Mouse (Mus musculus) granulocyte monocyte progenitor cell, adult 5-6 weeks (primary cell): ENCODE results near the gene Atg7. TPM values are rescaled to one million over a fixed set of nuclear protein-coding genes. Genes with fewer than 3 reads are reported as not detected.
A peak's percentile ranks its signal among the peaks of the same experiment; 100 is the strongest.
"Not testable (repeated sequence)": the region's sequence is repeated elsewhere in the genome, so short reads cannot be mapped to it uniquely, and the experiment has no call there.

Experiments used
- ATAC-seq: replicated peaks from 2 replicates; pipeline ENCODE4 v1.8.0; 2016; ENCODE audit warnings: mild to moderate bottlenecking, moderate TSS enrichment, inconsistent platforms; ENCODE audit not compliant: poor library complexity, severe bottlenecking
- total RNA-seq, 2 experiments: library from RNA; stranded (forward) in 1 of 2; stranded (reverse) in 1 of 2; fragments of 200-712, 200-1000 nt in 1 of 2; fragments of >200 nt in 1 of 2; fragmentation: Nextera tagmentation in 1 of 2; gene quantifications; 2 replicates each; pipeline ENCODE4 v1.2.3; 2014 to 2017

Atg7 gene
- total RNA-seq, 2 experiments from 2014 or later, result 16.9 to 36.4 TPM

- no peak for ATAC-seq
Observed at GRCm38 (mm10) chr6:114871010-114871660, 228.2 kb downstream of the Atg7 start.

GRCm38 (mm10) chr6:114873808-114874137, 230.9 kb downstream of the Atg7 start:
- no peak for ATAC-seq

- peak; percentile 20; the same call in 1 of the 2 replicates for ATAC-seq
Observed at GRCm38 (mm10) chr6:114874138-114874928, 231.4 kb downstream of the Atg7 start.

DNA sequence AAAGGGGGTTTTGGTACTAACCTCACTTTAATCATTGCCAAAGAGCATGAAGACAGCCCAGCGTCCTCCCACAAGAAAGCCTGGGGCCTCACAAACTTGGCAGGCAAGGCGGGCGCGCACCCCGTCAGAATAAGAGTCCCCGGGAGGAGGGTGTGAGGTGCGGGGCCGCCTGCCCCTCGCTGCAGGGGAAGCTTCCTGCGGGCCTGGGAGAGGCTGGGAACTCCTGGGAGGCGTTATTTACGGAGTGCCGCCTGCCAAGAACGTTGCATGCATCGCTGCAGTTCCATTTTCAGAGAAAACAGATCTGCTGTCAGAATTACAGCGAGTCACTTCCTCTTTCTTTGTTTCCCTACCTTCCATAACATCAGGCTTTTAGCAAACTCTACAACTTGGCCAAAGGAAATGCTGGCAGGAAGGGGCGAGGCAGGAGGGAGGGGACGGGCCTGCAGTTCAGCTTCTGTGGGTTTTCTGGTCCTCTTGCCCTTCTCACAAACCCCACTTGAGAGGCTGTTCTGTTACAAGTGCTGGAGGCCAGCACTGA, 232.2 kb downstream of the Atg7 start:
- ATAC-seq, result peak; percentile 82

GRCm38 (mm10) chr6:114876033-114876432, 233.1 kb downstream of the Atg7 start:
- ATAC-seq, result no peak

DNA sequence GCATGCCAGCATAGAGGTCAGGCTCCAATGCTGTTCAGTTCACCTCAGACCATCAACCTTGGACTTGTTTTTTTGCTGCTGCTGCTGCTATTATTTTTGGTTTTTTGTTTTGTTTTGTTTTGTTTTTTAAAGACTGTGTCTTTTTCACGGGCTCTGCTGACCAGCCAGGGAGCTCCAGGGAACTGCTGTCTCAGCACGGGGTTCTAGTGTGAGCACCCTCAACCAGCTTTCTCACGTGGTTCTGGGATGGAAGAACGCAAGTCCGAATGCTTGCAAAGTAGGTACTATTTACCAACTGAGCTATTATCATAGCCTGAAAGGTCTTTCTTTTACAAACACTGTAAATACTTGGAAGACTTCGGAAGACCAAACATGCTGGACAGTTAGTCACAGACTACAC, 233.6 kb downstream of the Atg7 start:
- ATAC-seq, result no peak

DNA sequence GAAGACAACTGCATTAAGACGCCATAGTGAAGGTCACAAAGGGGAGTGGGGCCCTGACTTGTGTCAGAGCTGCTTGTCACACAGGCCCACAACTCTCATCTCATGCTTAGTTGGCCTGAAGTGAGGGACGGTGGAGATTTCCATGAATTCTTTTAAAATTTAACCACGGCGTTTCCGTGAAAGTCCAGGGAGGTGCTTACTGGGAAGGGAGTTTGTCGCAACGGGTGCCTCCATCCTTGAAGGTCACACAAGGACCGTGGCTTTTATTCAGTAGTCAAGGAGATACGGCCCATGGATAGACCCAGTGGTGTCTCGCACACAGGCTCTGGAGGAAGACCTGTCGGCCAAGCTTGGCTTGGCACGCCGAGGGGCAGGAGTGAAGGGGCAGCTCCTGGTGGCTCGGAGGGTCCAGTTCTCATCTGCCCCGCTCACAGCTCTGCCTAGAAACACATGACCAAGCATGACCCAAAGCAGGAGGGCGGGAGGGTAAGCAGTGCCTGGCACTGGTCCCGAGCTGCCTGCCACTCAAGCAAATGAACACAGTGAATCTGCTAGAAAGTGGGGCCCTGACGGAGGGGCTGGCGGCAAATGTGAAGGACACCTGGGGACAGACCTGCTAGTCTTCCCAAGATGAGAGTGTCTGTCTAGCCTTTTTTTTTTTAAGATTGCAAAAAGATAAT, 236.1 kb downstream of the Atg7 start:
- ATAC-seq, result no peak

GRCm38 (mm10) chr6:114880798-114881197, 237.9 kb downstream of the Atg7 start:
- no peak for ATAC-seq

DNA sequence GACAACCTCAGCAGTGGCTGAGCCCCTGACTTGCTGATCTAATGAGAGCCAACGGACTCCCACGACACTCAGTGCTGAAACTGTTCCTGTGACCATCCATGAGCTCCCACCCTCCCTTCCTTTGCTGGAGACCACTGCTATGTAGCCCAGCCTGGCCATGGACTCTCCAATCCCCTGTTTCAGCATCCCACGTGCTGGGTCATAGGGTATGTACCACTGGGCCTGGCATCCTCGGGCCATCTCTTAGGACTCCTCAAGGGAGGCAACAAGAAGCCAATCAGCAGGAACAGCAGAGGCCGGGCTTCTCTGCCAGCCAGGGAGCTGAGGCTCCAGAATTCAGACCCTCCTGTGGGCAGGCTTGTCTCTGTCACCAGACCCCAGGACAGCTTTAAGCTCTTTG, 239.3 kb downstream of the Atg7 start:
- ATAC-seq, result no peak

DNA sequence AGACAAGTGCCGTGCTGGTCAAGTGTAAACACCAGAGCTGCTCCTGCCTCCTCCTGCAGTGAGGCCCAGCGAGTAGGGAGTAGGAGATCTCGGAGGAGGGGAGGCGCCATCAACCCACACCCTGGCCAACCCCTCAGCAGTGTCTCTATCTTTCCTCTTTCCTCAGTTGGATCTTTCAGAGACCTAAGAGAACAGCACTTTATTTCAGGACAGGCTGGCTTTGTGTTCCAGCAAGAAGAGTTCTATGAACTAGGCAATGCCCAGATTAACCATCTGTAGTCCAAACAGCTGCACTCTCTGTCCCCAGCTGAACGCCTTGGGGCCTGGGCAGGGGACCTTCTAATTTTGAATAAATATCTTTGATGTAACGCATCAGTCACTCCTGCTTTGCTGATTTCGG, 239.8 kb downstream of the Atg7 start:
- no peak for ATAC-seq

DNA sequence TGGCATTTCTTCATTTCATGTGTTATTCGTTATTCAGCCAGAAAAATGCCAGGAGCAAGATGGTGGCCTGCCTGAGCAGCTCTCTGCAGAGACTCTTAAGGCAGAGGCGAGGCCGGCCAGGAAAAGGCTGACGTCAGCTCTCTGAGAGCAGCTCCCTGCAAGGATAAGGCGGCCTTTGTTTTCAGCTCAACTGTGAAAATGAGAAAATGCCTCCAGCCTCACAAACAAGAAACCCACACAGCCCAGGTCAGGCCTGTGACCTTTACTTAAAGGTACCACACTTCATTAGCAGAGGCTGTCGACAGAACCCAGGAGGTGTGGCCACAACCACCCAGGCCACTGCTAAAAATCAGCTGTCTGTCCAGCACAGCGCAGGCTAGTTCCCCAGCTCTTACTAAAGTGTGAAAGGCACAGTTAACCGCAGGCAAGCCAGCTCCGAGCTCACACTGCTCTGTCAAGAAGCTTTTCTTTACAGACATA, 240.4 kb downstream of the Atg7 start:
- ATAC-seq, result peak; percentile 41

DNA sequence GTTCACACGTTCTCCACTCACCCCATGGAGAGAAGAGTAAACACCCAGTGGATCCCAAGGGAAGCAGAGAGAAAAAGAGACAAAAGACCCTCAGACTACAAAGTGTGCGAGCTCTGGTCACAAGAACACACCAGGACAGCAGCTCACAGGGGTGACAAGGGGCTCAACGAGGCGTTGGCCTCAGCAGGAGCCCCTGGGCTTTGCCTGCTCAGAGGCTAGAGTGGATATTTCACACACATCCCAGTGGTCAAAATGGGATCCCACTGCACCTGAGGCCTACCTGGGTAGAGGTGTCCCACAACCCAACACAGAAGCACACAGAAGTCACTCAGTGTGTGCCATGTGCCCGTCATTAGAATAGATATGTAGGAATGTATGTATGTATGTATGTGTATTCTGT, 242.2 kb downstream of the Atg7 start:
- ATAC-seq, result no peak

DNA sequence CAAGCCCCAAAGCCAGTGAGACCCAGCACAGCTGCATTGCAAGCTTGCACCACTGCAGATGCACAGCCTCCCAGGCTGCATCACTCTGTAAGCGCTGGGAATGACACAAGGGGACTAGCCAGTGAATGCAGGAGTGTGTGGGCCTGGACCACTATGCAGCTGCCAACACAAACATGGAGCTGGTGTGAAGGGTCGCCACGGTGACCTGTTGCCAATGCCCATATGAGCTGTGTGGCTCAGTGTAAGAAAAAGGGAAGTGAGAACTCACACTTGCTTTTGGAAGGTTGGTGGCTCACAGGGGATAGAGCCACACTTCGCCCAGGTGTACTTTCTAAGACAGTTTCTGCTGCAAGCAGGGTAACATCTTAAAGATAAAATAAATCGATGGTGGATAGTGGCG, 243.1 kb downstream of the Atg7 start:
- peak; percentile 55 for ATAC-seq

DNA sequence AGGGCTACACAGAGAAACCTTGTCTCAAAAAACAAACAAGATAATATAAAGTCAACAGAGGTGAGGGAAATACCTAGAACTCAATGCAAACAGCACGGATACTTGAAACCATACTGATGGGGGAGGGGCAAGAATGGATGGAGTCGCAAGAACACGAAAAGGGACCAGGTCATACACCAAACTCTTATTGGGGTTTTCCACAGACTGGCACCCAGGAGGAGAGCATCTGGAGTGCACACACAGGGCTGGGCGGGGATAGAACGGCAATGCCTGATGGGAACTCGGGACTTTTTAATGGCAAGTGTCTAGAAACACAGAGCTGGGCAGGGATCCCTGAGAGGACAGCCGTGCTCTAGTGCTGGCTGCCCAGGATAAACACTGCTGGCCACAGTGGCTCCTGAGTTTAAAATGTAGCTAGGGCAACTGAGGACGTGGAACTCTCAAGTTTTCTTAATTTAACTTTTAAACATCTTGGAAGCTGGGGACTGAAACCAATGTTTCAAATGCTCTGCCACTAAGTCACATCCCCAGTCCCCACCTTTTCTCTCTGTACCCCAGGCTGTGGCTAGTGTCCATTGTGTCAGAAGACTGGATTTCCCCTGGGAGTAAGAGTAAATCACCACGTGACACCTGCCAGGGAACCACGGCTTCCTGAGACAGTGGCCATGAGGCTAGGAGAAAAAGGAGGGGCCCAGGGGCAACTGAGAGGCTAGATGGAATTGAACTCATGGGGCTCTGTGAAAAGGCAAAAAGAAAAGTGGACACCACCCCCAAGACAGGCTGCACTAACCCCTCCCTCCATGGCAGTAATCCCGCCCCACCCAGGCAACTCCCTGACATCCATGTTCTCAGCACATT, 243.8 kb downstream of the Atg7 start:
- ATAC-seq, result no peak

- no peak for ATAC-seq
Observed at GRCm38 (mm10) chr6:114888922-114889321, 246.0 kb downstream of the Atg7 start.

DNA sequence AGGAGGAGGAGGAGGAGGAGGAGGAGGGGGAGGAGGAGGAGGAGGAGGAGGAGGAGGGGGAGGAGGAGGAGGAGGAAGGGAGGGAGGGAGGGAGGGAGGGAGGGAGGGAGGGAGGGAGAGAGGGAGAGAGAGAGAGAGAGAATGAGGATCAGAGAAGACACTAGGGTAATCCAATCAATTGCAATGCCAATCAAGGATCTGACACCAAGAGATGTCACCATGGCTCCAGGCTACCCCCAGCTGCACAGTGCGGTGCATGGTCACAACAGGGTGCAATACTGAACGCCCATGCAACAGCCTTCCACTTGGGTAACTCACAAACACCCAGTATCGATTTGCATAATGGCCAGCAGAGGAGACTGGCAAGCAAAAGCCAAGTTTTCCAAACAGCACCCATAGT, 247.1 kb downstream of the Atg7 start:
- ATAC-seq, result not testable (repeated sequence)

DNA sequence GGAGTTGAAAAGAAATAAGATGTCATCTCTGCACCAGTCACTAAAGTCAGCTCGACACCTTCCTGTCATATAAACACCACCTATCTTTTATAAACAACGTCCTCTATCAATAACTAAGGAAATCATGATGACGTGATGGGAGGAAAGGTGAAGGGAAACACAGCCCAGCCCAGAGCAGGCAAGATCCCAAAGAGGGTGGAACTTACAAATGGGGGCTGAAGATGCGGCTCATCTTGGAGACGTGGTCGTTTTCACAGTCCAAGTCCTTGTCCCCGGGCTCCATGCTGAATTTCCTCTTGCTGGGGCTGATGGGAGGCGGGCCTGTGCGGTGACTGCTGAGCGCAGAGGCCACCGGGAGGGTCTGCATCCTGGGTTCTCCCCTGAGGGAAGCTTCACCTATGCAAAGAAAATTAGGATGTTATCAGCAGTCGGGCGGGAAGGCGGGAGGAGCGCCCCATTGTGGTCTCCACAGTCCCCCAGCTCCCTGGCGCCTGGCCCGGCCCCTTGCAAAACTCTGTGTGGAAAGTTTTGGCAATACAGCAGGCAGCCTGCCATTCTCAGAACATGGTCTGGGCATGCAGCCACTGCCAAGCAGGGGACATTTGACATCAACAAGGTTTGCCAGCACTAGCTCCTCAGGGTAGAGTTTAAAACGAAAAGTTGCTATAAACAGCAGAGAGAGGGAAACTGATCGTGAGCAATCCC, 247.7 kb downstream of the Atg7 start:
- peak; percentile 37 for ATAC-seq

DNA sequence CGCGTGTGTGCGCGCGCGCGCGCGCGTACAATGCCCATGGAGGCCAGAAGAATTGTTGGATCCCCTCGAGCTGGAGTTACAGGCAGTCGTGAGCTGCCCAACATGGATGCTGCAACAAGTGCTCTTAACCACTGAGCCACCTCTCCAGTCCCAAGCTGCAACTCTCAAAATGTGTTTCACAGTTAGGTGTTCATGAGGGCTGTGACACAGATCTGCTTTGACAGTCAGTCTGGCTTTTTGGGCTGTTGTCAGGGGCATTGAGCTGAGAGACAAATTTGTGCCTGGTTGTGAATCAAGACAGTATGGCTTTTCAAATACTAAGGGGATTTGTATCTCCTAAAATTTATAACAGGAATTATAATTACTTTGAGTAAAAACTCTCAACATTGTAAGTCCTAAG, 248.4 kb downstream of the Atg7 start:
- ATAC-seq, result no peak

- ATAC-seq, result no peak
Observed at GRCm38 (mm10) chr6:114891771-114892170, 248.9 kb downstream of the Atg7 start.

GRCm38 (mm10) chr6:114892363-114892762, 249.5 kb downstream of the Atg7 start:
- peak; percentile 53 for ATAC-seq
